Mouse (Mus musculus) cerebellum, postnatal 25 days (tissue): ENCODE data around the gene Blcap.

Source experiments
- DNase-seq, 2 experiments: peaks; one replicate each; pipeline ENCODE4 v3.0.0; 2021; ENCODE audit warnings: mixed read lengths in 2 of 2

The Blcap gene

DNA sequence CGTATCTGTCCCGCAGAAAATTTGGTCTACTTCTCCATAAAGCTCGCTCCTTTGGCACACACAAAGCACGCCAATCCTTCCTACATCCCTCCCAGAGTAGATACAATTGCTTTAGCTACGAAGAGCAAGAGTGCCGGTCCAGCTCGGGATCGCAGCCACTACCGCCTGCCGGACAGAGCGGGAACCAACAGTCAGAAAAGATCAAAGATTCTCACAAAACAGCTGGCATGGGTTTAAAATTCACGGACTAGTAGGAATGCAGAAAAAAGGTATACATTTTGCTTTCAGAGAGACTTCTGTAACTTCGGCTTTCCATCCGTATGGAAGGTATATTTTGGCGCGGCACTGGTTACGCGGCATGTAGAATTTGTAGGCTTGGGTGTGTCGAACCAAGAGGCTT is 11.6 kb downstream of the Blcap start:
- no peak for DNase-seq

- peak; percentile 39 to 46 for DNase-seq
Measured at GRCm38 (mm10) chr2:157558520-157558919, 12.6 kb downstream of the Blcap start.

- DNase-seq = peak; percentile 63 to 73
Measured at GRCm38 (mm10) chr2:157558051-157558450, 13.0 kb downstream of the Blcap start.

- no peak for DNase-seq
Measured at GRCm38 (mm10) chr2:157556074-157556698, 14.9 kb downstream of the Blcap start.

GRCm38 (mm10) chr2:157552158-157552886 is 18.8 kb downstream of the Blcap start:
- peak in 1 of 2 experiments; percentile 46 for DNase-seq

- DNase-seq = no peak
Measured at GRCm38 (mm10) chr2:157550292-157550691, 20.8 kb downstream of the Blcap start.

DNA sequence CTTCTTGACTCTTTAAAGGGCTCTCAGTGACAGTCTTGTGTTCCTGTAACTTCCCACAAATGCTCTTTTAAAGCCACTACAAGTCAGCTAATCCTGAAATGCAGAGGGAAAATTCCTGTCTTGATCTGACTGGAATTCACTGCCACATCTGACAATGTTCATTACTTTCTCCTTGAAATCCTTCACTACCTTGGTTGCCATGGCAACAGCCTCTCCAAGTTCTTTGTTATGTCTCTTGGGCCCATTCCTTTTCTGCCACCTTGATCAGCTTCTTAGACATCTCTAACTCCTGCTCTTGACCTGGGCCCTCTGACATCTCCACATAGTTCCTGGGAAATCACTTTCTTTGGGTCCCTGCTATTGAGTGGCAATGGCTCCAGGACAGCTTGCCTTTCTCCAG is 24.4 kb downstream of the Blcap start:
- no peak for DNase-seq

DNA sequence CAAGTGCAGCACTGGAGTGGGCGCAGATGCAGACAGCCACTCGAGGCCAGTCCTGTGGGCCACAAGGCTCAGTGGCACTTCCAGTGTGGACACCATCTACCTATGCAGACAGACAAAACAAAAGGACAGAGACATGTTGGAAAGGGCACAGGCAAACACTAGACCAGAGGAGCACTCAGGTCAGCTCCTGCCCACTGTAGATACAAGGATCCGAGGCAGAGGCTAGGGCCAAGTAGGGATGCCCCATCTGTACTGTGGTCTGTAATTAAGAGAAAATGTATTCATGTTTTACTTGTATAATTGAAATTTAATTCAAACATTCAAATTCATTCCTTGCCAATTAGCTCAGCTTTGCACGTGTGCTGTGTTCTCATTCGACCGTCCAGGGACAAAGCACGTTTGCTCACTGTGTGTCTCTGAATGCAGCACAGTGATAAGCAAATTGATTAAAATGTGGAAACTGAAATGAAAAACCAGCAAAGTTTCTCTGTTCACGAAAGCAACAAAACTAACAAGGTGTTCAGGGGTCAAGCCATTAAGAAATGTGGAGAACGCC is 26.7 kb downstream of the Blcap start:
- DNase-seq = no peak

DNA sequence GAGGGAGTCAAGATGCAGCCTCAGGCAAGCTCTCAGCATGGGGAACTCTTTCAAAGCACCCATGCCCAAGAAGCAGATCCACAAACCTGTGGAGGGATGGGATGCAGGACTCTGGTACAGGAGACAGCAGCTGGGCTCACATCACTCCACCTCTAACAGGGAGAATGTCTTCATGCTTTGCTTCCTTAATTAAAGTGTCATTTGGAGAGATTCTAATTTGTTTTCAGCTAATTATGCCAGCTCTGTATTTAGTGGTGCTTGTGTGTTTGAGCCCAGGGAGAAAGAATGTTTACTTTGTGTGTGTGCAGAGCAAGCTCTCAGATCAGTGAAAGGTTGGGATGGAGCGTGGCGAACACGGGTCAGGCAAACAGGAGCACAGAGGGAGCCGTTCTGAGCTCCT is 28.7 kb downstream of the Blcap start:
- DNase-seq = no peak

DNA sequence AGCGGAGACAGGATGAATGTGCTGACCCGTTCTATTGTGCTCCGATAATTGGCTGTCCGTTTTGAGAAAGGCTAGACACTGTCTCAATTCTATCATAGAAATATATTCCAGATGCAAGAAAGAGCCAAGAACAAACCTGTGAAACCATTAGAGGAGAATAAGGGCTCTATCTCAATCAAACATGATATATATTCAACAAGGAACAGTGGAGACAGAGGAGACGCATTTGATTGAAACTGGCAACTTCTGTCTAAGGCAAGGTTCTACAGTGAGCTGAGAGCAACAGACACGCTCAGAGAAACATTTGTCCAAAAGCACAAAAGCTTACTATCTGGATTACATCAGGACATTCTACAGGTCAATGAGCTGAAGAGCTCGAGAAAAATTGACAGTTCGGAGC is 29.4 kb downstream of the Blcap start:
- DNase-seq = no peak

DNA sequence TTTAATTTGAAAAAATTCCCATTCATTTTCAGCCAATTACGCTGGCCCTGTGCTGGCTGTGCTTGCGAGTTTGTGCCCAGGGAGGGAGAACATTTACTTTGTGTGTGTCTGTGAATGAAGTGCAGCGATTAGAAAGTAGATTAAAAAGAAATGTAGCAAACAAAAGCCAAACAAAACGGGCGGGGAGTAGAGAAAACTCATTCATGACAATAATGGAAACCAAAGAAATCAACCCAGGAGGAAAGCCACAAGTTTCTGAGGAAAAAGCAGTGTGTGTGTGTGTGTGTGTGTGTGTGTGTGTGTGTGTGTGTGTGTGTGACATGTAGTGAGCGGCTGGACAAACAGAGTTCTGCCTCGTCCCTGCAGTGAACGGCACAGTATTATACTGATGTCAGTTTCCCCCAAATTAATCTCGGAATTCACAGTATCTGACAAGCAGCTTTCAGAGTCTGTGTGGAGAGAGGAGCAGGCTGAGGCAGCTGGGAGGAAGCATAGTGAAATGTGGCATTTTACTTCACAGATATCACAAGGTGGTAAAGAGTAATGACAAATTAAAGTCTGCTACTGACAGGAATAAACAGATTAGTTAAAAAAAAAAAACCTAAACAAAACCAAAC is 30.0 kb downstream of the Blcap start:
- DNase-seq = no peak

DNA sequence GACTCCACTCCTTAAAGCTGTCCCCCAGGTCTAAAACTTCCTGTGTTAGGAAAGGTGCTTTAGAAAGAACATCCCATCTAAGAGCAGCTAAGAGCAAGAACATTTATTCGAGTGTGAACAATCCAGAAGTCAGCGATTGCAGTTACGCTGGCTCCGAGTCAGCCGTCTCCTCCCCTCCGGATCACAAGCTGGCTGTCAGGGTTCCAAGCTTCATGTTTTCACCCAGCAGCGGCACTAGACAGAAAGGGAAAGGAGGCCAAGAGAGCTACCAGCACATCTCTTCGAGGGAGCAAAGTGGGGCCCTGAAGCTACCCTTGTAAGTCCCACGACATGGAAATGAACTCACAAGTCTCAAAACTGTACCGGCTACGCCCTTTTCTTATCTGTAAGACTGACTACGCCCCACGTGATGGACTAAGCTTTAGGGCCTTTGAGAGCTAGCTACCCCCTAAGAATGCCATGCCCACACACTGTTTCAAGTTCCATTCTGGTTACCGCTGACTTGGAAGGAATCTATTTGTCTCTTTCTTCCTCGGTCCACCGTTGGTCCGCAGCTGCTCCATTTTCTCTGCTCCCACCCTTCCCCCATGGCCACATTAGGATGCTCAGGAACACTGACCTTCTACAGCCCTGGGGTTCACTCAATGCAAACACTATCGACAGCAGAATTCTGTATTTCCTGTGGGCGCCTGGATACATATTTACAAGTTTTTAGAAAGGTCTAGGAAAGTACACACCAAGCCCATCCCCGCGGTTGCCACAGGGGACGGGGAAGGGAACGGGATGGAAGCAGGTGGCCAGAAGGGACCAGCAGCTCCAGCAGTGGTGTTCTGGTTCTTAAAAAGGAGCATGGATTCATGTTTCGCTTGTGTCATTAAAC is 30.8 kb downstream of the Blcap start:
- no peak for DNase-seq

DNA sequence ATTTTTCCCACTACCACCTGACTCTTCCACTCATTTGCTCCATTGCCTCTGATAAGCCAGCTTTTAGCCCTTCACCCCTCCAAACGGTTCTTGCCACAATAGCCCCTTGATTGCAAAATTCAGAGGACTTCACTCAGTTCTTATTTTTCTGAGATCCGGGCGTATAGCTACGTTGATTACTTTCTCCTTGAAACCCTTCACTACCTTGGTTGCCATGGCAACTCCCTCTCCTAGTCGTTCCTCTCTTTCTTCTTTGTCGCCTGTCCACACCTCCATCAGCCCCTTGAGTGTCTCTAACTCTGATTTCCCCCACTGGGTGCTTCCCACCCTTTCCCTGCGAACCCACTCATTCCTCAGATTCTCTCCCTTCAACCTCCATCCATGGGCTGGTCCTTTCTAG is 34.0 kb downstream of the Blcap start:
- no peak for DNase-seq

DNA sequence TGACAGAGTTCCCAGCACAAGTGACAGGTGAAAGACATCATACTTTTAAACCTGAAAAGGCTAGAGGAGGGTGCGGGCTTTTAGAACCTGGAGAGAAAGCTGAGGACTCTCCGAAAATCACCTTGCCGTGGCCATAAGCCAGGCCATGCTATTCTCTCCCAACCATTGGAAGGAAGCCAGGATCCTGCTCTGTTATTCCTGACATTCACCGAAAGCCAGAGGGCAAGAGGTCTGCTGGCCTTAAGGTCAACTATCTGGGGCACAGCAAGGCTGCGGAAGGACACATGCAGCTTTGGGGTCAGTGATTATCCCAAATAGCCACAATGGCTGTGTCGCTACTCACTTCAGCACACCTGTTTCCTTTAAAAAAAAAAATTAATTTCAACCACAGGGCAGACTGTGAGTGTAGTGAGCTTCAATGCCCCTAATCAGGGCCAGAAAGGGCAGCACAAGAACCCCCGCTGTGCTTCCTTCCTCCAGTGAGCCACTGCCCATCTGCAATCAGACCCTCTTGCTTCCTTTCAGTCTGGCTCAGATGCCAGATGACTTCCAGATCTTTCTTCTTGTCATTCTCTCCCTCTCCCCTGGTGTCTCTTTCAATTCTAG is 34.5 kb downstream of the Blcap start:
- peak; percentile 35 to 52 for DNase-seq

DNA sequence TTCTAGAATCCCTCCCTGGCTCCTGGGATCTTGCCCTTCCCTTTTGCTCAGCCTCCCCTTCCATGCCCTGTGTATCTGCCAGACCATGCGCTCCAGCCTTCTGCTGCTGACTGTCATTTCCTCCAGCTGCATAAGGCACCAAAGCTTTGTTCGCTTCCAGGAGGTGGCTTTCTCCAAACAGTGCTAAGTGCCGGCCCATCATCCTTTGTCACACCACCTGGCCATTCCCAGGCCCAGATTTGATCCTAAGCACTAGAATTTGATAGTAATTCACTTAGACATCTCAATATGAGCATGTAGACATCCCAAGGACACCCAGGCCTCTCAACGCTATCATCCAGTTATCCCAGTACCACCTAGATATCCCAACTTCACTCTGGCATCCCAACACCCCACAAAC is 36.9 kb downstream of the Blcap start:
- DNase-seq = no peak

GRCm38 (mm10) chr2:157531681-157532426 is 39.2 kb downstream of the Blcap start:
- DNase-seq = no peak

GRCm38 (mm10) chr2:157530056-157530955 is 40.8 kb downstream of the Blcap start:
- no peak for DNase-seq

DNA sequence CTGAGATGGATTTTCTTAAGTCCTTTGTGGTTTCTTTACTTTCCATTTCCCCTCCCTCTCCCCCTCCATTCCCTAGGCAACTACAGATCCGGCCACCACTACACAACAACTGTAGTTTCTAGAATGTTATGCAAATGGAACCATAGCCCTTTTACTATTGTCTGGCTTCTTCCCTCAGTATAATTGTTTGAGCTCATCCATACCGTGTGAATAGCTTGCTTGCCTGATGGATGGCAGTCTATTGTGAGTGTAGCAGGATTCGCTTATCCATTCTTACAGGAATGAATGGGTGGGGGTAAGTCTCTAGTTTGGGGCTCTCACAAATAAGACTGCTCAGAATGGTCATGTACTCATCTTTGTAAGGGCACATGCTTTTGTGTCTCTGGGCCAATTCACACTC is 48.5 kb downstream of the Blcap start:
- no peak for DNase-seq

DNA sequence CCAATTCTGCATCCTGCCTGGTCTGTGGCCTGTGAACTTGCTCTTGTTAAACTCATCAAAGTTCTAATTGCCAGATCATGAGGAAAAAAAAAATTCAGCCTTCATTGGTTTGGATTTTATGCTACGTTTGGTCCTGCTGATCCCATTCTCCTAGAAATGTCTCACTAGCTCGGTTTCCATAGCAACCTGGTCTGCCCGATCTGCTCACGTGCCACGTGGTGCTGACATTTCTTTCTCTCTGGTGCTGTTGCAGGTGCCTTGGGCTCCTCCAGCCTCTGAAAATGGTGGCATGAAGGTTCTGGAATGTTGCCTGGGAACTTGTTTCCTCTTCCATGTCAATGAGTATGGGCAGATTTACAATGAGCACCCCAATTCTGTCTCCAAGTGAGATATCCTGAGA is 50.6 kb downstream of the Blcap start:
- no peak for DNase-seq

DNA sequence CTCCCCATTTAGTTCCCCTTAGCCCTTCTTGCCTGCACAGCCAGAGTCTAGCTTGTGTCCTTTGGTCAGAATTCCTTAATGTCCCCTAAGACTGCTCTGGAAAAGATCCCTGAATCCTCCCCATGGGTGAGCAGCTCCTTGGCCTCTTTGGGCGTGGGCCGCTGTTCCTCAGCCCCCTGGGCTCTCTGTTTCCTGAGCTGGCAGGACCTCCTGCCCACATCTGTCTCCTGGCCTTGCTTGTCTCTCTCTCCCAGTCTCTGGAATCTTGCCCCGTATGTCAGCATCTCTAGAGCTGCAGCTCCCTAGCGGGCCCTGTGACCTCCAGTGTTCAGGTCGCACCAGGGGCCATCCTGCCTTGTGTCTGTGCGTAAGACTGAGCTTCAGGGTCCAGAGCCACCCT is 51.6 kb downstream of the Blcap start:
- no peak for DNase-seq

DNA sequence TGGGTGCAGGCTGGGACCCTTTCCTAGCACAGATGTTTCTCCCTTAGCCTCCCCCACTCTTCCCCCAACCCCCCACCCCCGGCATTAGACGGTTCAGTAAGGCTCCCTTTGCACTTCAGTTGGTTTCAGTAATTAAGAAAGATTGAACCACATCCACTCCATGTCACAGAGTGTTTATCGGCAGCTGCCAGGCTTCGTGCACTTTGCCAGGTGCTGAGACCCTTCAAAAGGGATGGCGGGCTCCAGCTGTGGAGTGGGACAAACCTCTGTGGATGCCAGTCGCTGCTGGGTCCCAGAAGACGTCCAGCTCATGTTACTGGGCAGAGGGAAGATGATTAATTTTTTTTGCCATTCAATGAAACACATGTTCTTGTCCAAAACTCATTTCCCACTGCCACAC is 52.6 kb downstream of the Blcap start:
- no peak for DNase-seq
